Comparison of ENCODE assay signal across 11 mouse cellular contexts in genomic region chr12:99646556-99647354, GRCm38 (mm10).
DNase-seq lines count a peak whose midpoint lies in the region; ATAC-seq and TF ChIP-seq lines count a peak whose summit lies in the region.
"Had no signal": no experiment of that assay in that cellular context is flagged by ENCODE, and none has a peak within 500 bp of the region (broad histone marks: within the 10 kb centered on the region; RNA-seq: fewer than 3 reads in every experiment).

No protein-coding gene starts in this region.

- peak; percentile 49; the same call in 1 of the 2 replicates for TF ChIP-seq EP300 in CH12.LX (IDR thresholded peaks at IDR 0.05; ENCODE audit: low read length)
- TF ChIP-seq EP300 in liver, postnatal 0 days (IDR thresholded peaks at IDR 0.05; ENCODE audit: low read depth): 0 out of 2 replicates have a peak, but pooled peaks have one; percentile 46

- no peak for TF ChIP-seq CTCF in CH12.LX (conservative IDR thresholded peaks at IDR 0.05 in 1 of 2, IDR thresholded peaks at IDR 0.05 in 1 of 2; ENCODE audit: low read depth in 2 of 2, low read length in 2 of 2)
- no peak for TF ChIP-seq CTCF in liver, postnatal 0 days (IDR thresholded peaks at IDR 0.05; ENCODE audit: low read depth)
- TF ChIP-seq CTCF in hindbrain, postnatal 0 days (IDR thresholded peaks at IDR 0.05; ENCODE audit: low read depth): no peak

- dilution Hi-C loops in CH12.LX (cut with MboI; ENCODE audit: extremely low pct_ligation_motif_present, extremely low pct_unique_long_range_greater_than_20kb, low sequenced_read_pairs): no loop called here

- H3K4me1 ChIP-seq in heart, embryonic 10.5 days: no peaks in the 10 kb centered on the region
- no peaks in the 10 kb centered on the region for H3K4me1 ChIP-seq in heart, embryonic 11.5 days (ENCODE audit: control insufficient read depth, insufficient read depth, low read length)
- peaks cover 11 to 34% of the 10 kb centered on the region in 2 experiments for H3K4me1 ChIP-seq in CH12.LX (ENCODE audit: control insufficient read depth in 1 of 2, insufficient read depth in 2 of 2)
- no peaks in the 10 kb centered on the region for H3K4me1 ChIP-seq in liver, postnatal 0 days (ENCODE audit: insufficient read depth)
- H3K4me1 ChIP-seq in hindbrain, postnatal 0 days (ENCODE audit: insufficient read depth, low read length): no peaks in the 10 kb centered on the region
- H3K4me1 ChIP-seq in limb, embryonic 10.5 days: peaks cover 8% of the 10 kb centered on the region
- H3K4me1 ChIP-seq: intestine, embryonic 15.5 days had no signal

- TF ChIP-seq RAD21 in CH12.LX (IDR thresholded peaks at IDR 0.05; ENCODE audit: low read depth, low read length): no peak

- H3K36me3 ChIP-seq in heart, embryonic 10.5 days: 0 out of 2 replicates have a peak, but pooled peaks cover 5% of the 10 kb centered on the region
- H3K36me3 ChIP-seq in heart, embryonic 11.5 days (ENCODE audit: control insufficient read depth, insufficient read depth, low read length): no peaks in the 10 kb centered on the region
- H3K36me3 ChIP-seq in CH12.LX (replicated peaks in 1 of 2; ENCODE audit: control insufficient read depth in 1 of 2, insufficient read depth in 1 of 2, low read length in 1 of 2): no peaks in the 10 kb centered on the region
- H3K36me3 ChIP-seq in liver, postnatal 0 days (replicated peaks; ENCODE audit: insufficient read depth, low read length): no peaks in the 10 kb centered on the region
- H3K36me3 ChIP-seq in hindbrain, postnatal 0 days (ENCODE audit: insufficient read depth, low read length): no peaks in the 10 kb centered on the region
- peaks cover 3% of the 10 kb centered on the region; the same call in 1 of the 2 replicates for H3K36me3 ChIP-seq in limb, embryonic 10.5 days
- H3K36me3 ChIP-seq: intestine, embryonic 15.5 days had no signal

- no peak overlapping the region for H3K4me2 ChIP-seq in heart, embryonic 11.5 days
- peak overlapping the region; percentile 30; the same call in 1 of the 2 replicates for H3K4me2 ChIP-seq in CH12.LX (ENCODE audit: insufficient read depth, low read depth, poor library complexity, severe bottlenecking)
- no peak overlapping the region for H3K4me2 ChIP-seq in liver, postnatal 0 days (ENCODE audit: low read depth, low read length)
- H3K4me2 ChIP-seq in hindbrain, postnatal 0 days (ENCODE audit: low read depth, low read length): no peak overlapping the region
- H3K4me2 ChIP-seq: intestine, embryonic 15.5 days had no signal

- 85% methylated on average over 11 of the region's 11 CpGs for WGBS in heart, embryonic 10.5 days
- 83% methylated on average over 11 of the region's 11 CpGs for WGBS in heart, embryonic 11.5 days (ENCODE audit: insufficient replicate concordance)
- WGBS in liver, postnatal 0 days (ENCODE audit: insufficient replicate concordance): 71% methylated on average over 11 of the region's 11 CpGs
- WGBS in hindbrain, postnatal 0 days: 88% methylated on average over 11 of the region's 11 CpGs
- WGBS in limb, embryonic 10.5 days: 90% methylated on average over 11 of the region's 11 CpGs

- no peaks in the 10 kb centered on the region for H3K79me2 ChIP-seq in CH12.LX (replicated peaks; ENCODE audit: control insufficient read depth, extremely low read depth, insufficient read depth, poor library complexity, severe bottlenecking)

- peak; percentile 39 for DNase-seq in heart, embryonic 10.5 days (ENCODE audit: low spot score)
- peak; percentile 76 for DNase-seq in CH12.LX (ENCODE audit: extremely low read depth)
- DNase-seq in liver, postnatal 0 days: peak; percentile 61
- peak; percentile 86 to 87 for DNase-seq in spleen, postnatal 36 days (ENCODE audit: low spot score in 2 of 2)
- DNase-seq in hindbrain, postnatal 0 days (ENCODE audit: low spot score): no peak
- no peak for DNase-seq in frontal cortex, postnatal 25 days (ENCODE audit: low spot score in 2 of 2)
- no peak for DNase-seq in limb, embryonic 10.5 days (ENCODE audit: low spot score)
- DNase-seq: cerebellum, postnatal 25 days; gastrocnemius, postnatal 25 days had no signal

- H3K27ac ChIP-seq in heart, embryonic 10.5 days: no peak overlapping the region
- no peak overlapping the region for H3K27ac ChIP-seq in heart, embryonic 11.5 days (ENCODE audit: low read depth, low read length)
- no peak overlapping the region for H3K27ac ChIP-seq in CH12.LX (ENCODE audit: insufficient read depth, low read depth)
- peak overlapping the region; percentile 72 for H3K27ac ChIP-seq in liver, postnatal 0 days (ENCODE audit: low read depth)
- H3K27ac ChIP-seq in hindbrain, postnatal 0 days: no peak overlapping the region
- no peak overlapping the region for H3K27ac ChIP-seq in limb, embryonic 10.5 days
- H3K27ac ChIP-seq: intestine, embryonic 15.5 days had no signal

- H3K9ac ChIP-seq in heart, embryonic 11.5 days (ENCODE audit: low read depth, low read length): no peak overlapping the region
- H3K9ac ChIP-seq in CH12.LX (ENCODE audit: insufficient read depth, low read depth): 0 out of 2 replicates have a peak overlapping the region, but pooled peaks have one; percentile 24
- no peak overlapping the region for H3K9ac ChIP-seq in liver, postnatal 0 days (replicated peaks)
- H3K9ac ChIP-seq in hindbrain, postnatal 0 days (replicated peaks; ENCODE audit: low read length): no peak overlapping the region
- H3K9ac ChIP-seq: intestine, embryonic 15.5 days had no signal

- no peaks in the 10 kb centered on the region for H3K27me3 ChIP-seq in heart, embryonic 10.5 days (ENCODE audit: insufficient read depth, poor library complexity, severe bottlenecking)
- H3K27me3 ChIP-seq in heart, embryonic 11.5 days (ENCODE audit: control insufficient read depth, insufficient read depth, low read length): no peaks in the 10 kb centered on the region
- no peaks in the 10 kb centered on the region for H3K27me3 ChIP-seq in CH12.LX (replicated peaks)
- H3K27me3 ChIP-seq in liver, postnatal 0 days (ENCODE audit: insufficient read depth, low read length): no peaks in the 10 kb centered on the region
- H3K27me3 ChIP-seq in hindbrain, postnatal 0 days (ENCODE audit: insufficient read depth, low read length): no peaks in the 10 kb centered on the region
- no peaks in the 10 kb centered on the region for H3K27me3 ChIP-seq in limb, embryonic 10.5 days (ENCODE audit: low read depth, poor library complexity, severe bottlenecking)
- H3K27me3 ChIP-seq: intestine, embryonic 15.5 days had no signal

- peaks cover 17% of the 10 kb centered on the region for H3K9me3 ChIP-seq in heart, embryonic 10.5 days
- H3K9me3 ChIP-seq in heart, embryonic 11.5 days (replicated peaks; ENCODE audit: control insufficient read depth, low read length): peaks cover 6% of the 10 kb centered on the region; the same call in 1 of the 2 replicates
- peaks cover 33% of the 10 kb centered on the region for H3K9me3 ChIP-seq in CH12.LX (replicated peaks; ENCODE audit: low read length)
- peaks cover 15% of the 10 kb centered on the region for H3K9me3 ChIP-seq in liver, postnatal 0 days (ENCODE audit: low read length)
- peaks cover 12% of the 10 kb centered on the region for H3K9me3 ChIP-seq in hindbrain, postnatal 0 days (ENCODE audit: low read length)
- peaks cover 15% of the 10 kb centered on the region for H3K9me3 ChIP-seq in limb, embryonic 10.5 days (replicated peaks)
- H3K9me3 ChIP-seq: intestine, embryonic 15.5 days had no signal

- ATAC-seq in heart, embryonic 11.5 days (replicated peaks; ENCODE audit: insufficient number of reproducible peaks, low FRiP score, low TSS enrichment): no peak
- no peak for ATAC-seq in liver, postnatal 0 days
- ATAC-seq in hindbrain, postnatal 0 days: no peak
- ATAC-seq: intestine, embryonic 15.5 days had no signal

- in situ Hi-C loops in CH12.LX (cut with MboI; ENCODE audit: low pct_ligation_motif_present, low pct_unique_long_range_greater_than_20kb, low sequenced_read_pairs): loop anchor here (25.0 kb wide), 1 partner anchor 559 kb away; no protein-coding TSS in a partner anchor

- H3K4me3 ChIP-seq in heart, embryonic 10.5 days: no peak overlapping the region
- H3K4me3 ChIP-seq in heart, embryonic 11.5 days (ENCODE audit: low read depth, low read length): no peak overlapping the region
- H3K4me3 ChIP-seq in CH12.LX (replicated peaks in 1 of 3; ENCODE audit: low read depth in 2 of 3, low read length in 2 of 3, poor library complexity in 1 of 3): no peak overlapping the region
- H3K4me3 ChIP-seq in liver, postnatal 0 days (ENCODE audit: low read depth, low read length): no peak overlapping the region
- H3K4me3 ChIP-seq in hindbrain, postnatal 0 days (ENCODE audit: low read length): no peak overlapping the region
- H3K4me3 ChIP-seq in limb, embryonic 10.5 days: no peak overlapping the region
- H3K4me3 ChIP-seq: intestine, embryonic 15.5 days had no signal

- TF ChIP-seq POLR2A in CH12.LX (IDR thresholded peaks at IDR 0.05; ENCODE audit: low read depth, low read length): no peak

TF ChIP-seq in CH12.LX, 34 proteins besides CTCF, POLR2A, EP300 and RAD21:
- TF ChIP-seq ETS1 (conservative IDR thresholded peaks at IDR 0.05; ENCODE audit: low read depth, low read length): peak; percentile 20; the same call in 1 of the 2 replicates
- 0 out of 2 replicates have a peak, but pooled peaks have one; percentile 8 for TF ChIP-seq BHLHE40 (IDR thresholded peaks at IDR 0.05; ENCODE audit: low read depth, low read length)
- TF ChIP-seq MEF2A (IDR thresholded peaks at IDR 0.05; ENCODE audit: borderline replicate concordance, low read depth, low read length): 0 out of 2 replicates have a peak, but pooled peaks have one; percentile 33
- TF ChIP-seq IRF4 (IDR thresholded peaks at IDR 0.05; ENCODE audit: low read depth, low read length): 0 out of 2 replicates have a peak, but pooled peaks have one; percentile 11
- peak; percentile 69; the same call in 1 of the 2 replicates for TF ChIP-seq CHD2 (IDR thresholded peaks at IDR 0.05; ENCODE audit: low read length)
- no peak for TF ChIP-seq MAX (IDR thresholded peaks at IDR 0.05; ENCODE audit: low read length)
- TF ChIP-seq JUND (conservative IDR thresholded peaks at IDR 0.05; ENCODE audit: low read depth, low read length): no peak

Comparison
In these comparisons a context has a peak if more than half of its experiments do, and no peak if none do; other contexts are left out.
1. DNase-seq: peak in heart, embryonic 10.5 days (single experiment), CH12.LX (single experiment), liver, postnatal 0 days (single experiment) and spleen, postnatal 36 days (2 of 2); none in hindbrain, postnatal 0 days (single experiment), frontal cortex, postnatal 25 days (0 of 2) and limb, embryonic 10.5 days (single experiment).